Mouse (Mus musculus) retina, adult 2 months (tissue): ENCODE measurements around the gene Man2c1.

Experiments used
- DNase-seq: peaks from one replicate; pipeline ENCODE4 v3.0.0-alpha.2; 2012; ENCODE audit warnings: low read depth, low spot score

The Man2c1 gene

GRCm38 (mm10) chr9:57157499-57157898 lies 27.0 kb downstream of the Man2c1 start:
- DNase-seq = no peak

- peak; percentile 94 for DNase-seq
Measured at GRCm38 (mm10) chr9:57158013-57158470, 27.6 kb downstream of the Man2c1 start, which contains the start of gene Commd4. Gene Commd4 (minus strand): TSS chr9:57158331.

GRCm38 (mm10) chr9:57158506-57158905 lies 28.0 kb downstream of the Man2c1 start:
- no peak for DNase-seq

- DNase-seq = no peak
Measured at GRCm38 (mm10) chr9:57162496-57162895, 32.0 kb downstream of the Man2c1 start.

GRCm38 (mm10) chr9:57163137-57163536 lies 32.6 kb downstream of the Man2c1 start:
- no peak for DNase-seq

- no peak for DNase-seq
Measured at GRCm38 (mm10) chr9:57166173-57166572, 35.7 kb downstream of the Man2c1 start.

- no peak for DNase-seq
Measured at GRCm38 (mm10) chr9:57168411-57168810, 37.9 kb downstream of the Man2c1 start.
